Mouse (Mus musculus) layer of hippocampus, postnatal 10 days (tissue): ENCODE data around the gene Tmem59. TPM values are rescaled to one million over a fixed set of nuclear protein-coding genes. Genes with fewer than 3 reads are reported as not detected.

Experiments
- DNase-seq, 2 experiments: peaks; one replicate each; pipeline ENCODE4 v3.0.0; 2021; ENCODE audit warnings: low spot score in 2 of 2
- total RNA-seq, 2 experiments: library from RNA; stranded (reverse); gene quantifications; 2 replicates each; pipeline ENCODE4 v1.2.3; 2021

Gene Tmem59
- total RNA-seq, 2 experiments from 2014 or later: 154 to 161 TPM

DNA sequence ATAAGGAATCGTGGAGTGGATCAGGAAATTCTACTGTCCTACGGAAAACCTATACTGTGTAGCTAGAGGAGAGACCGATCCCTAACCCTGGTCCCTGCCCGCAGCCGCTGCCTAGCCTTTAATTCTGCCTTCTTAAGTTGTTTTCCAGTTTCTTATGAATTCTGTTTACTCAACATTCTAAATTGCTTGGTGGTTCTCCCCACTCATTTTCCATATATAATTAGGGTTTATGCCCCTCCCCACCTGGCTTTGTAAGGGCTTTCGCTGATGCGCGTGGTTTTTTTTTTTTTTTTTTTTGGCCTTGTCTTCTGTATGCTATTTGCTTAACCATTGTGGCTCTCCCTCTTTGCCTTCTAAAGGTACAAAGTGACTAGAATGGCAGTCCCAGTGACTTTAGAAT lies 1.4 kb downstream of the Tmem59 start:
- no peak for DNase-seq

DNA sequence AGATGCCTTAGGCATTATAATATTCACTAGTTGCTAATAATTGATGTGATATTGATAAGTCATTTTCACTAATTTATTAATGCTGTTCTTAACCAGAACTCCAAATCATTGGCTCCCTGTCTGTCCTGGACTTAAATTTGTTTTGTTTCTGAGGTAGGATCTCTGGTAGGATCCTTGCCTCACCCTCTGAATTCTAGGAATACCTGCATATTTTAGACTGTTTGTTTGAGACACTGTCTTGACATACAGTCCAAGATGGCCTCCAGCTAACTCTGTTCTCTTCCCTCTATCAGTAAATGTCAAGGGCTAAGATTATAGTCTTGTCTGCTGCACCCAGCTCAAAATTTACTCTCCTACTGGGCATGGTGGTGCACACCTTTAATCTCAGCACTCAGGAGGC lies 2.5 kb downstream of the Tmem59 start:
- no peak for DNase-seq

GRCm38 (mm10) chr4:107181866-107182265 lies 3.7 kb downstream of the Tmem59 start:
- no peak for DNase-seq

GRCm38 (mm10) chr4:107182796-107183195 lies 4.6 kb downstream of the Tmem59 start:
- no peak for DNase-seq

GRCm38 (mm10) chr4:107183203-107183602 lies 5.0 kb downstream of the Tmem59 start:
- no peak for DNase-seq

DNA sequence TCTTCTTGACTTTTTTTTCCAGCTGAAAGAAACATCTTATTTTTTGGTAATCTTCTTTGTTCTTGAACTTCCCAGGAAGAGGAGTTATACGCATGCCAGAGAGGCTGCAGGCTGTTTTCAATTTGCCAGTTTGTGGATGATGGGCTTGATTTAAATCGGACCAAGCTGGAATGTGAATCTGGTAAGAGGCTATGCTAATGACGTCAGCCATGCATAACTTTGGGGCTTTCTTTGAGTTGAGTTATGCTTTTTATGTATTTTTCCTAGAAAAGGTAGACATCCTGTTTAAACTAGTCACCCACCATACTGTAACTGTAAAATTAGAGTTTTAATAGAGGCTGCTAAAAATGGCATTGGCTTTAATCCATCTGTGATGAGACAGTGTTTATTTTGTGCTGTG lies 7.5 kb downstream of the Tmem59 start:
- DNase-seq: no peak

- no peak for DNase-seq
Measured at GRCm38 (mm10) chr4:107193841-107194240, 15.6 kb downstream of the Tmem59 start.

DNA sequence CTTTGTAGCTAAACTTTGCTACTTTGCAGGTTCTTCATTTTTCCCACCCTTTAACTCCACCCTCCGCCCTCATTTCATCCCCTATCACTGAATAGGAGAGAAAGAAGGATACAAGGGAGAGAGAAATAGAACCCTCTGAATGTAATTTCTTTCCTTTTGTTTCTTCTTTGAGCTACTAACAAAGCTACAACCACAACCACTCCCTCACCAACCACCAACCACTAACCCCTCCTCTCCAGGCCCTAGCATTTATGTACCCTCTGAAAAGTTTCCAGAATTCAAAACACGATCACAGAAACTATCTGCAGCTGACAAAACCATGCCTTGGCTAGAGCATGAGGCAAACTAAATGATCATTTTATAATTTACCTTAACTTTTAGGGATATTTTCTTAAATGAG lies 18.3 kb downstream of the Tmem59 start:
- DNase-seq: no peak

GRCm38 (mm10) chr4:107198072-107198471 lies 19.9 kb downstream of the Tmem59 start:
- DNase-seq: no peak

- no peak for DNase-seq
Measured at GRCm38 (mm10) chr4:107201779-107202178, 23.6 kb downstream of the Tmem59 start.

- DNase-seq: no peak
Measured at GRCm38 (mm10) chr4:107203001-107203400, 24.8 kb downstream of the Tmem59 start.

DNA sequence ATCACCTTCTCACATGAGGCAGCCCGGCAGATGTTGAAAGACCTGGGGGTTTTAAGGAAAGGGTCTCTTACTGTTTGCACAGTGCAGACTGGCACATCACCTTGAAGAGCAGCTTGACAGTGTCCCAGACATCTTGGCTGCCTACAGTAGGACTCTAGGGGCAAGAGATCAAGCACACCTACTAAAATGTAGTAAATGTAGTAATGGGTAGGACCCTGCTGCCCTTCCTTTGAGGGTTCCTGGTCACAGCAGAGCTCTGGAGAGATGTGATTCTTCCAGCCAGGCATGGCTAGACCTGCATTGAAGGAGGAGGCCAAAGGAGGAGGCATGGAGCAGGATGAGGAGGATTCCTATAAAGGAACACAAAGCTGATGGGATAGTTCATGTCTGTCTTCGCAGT lies 28.8 kb downstream of the Tmem59 start:
- DNase-seq: no peak

DNA sequence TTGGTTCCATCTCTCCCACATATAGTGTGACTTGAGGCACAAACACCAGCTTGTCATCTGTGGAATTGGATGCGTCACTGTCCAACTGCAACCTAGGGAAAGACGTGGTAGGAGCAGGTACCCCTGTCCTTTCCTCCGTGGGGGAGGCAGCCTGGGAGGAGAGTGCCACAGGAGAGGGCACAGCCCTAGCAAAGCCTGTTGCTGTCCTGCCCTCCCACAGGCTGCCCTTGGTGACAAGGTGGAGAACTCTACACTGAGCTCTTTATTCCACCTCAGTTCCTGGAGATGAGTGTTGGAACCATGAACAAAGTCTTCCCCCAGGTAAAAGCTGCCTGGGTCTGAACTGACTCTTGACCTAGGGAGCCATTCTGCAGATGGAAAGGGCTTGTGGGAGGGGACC lies 30.7 kb downstream of the Tmem59 start, which contains the start of gene Ldlrad1:
Gene Ldlrad1, plus strand, starts transcription at position 301 of the 400 bp plus-strand sequence.
- no peak for DNase-seq

- DNase-seq: no peak
Measured at GRCm38 (mm10) chr4:107210483-107211097, 32.4 kb downstream of the Tmem59 start.

DNA sequence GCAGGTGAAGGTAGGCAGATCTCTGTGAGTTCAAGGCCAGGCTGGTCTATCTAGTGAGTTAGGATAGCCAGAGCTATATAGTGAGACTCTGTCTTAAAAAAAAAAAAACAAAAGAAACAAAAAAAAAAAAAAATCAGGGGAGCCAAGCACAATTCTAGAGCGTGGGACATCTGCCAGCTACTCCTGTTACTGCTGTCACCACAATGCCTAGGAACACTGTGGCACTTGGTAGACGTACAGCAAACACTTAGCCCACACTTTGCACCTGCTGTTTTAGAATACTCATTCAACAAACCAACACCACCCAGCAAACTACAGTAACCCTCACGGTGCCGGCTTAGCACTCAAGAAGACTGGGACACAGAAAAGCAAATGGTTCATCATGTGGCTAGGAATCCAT lies 33.3 kb downstream of the Tmem59 start:
- peak in 1 of 2 experiments; percentile 31 for DNase-seq

GRCm38 (mm10) chr4:107211936-107212335 lies 33.7 kb downstream of the Tmem59 start:
- no peak for DNase-seq

DNA sequence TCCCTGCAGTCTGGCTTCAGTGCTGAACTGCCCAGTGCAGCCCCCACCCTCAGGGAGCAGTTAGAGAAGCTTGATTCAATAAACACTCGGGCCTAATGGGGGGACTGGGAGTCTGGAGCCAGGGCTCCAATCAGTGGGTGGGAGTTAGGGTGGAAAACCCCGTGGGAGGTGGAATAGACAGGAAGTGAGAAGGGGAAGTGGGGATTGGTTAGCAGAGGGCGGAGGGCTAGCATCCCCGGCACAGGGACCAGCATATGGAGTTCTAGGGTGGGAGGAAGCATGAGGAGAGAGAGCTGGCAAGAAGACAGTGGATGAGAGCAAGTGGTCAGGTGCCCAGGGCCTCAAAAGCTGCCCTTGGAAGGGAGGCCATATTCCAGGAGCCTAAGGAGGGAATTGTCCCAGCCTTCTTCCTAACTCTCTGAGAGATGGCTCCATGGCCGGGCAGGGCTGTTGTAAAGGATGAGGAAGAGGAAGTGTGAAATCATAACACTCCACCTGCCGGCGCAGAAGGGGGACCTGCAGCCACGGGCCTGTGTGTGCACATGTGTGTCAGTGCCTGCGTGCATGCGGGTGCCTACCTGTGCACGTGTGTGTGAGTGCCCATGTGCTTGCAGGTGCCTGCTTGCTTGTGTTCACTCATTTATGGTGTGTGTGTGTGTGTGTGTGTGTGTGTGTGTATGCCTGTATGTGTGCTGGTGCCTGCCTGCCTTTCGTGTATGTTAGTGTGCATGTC lies 35.2 kb downstream of the Tmem59 start:
- DNase-seq: no peak

GRCm38 (mm10) chr4:107217574-107217973 lies 39.4 kb downstream of the Tmem59 start:
- no peak for DNase-seq

GRCm38 (mm10) chr4:107221524-107221923 lies 43.3 kb downstream of the Tmem59 start:
- DNase-seq: no peak

DNA sequence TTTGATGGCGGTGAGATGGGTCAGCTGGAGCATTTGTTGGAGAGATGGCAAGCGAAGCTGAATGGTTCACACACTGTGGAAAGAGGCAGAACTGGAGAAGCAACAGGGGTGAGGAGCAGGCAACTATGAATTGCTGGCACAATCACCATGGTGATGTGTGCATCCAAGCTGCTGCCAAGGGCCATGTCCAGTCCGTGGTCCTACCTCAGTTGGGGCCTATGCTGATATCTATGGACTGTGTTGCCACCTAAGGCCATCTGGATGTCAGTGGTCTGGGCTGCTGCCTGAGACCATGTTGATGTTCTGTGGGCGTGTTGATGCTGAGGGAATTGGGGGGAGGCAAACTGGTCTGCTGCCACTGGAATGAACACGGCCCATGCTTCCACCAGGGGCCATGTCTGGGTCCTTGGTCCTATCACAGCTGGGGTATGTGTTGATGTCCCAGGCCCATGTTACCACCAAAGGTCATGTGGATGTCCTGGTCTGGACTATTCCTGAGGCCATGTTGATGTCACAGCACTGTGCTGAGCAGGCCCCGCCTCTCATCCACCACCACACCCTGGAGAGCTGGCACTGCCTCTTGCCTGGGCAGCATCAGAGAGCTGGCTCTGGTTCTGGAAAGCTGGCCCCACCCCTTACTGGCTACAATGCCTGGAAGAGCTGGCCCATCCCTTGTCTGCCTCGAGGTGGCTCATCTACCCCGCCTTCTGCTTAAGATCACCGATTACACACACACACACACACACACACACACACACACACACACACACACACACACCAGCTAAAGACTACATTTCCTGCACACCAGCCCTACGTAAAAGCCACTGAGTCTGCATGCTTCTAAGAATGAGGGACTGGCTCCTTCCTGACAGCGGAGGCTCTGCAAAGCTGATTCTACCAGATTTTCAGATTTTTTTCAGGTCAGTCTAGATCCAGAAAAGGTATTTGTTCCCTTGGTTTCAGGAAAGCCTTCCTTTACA lies 45.3 kb downstream of the Tmem59 start:
- peak; percentile 37 to 49 for DNase-seq

- DNase-seq: no peak
Measured at GRCm38 (mm10) chr4:107226313-107226712, 48.1 kb downstream of the Tmem59 start.

DNA sequence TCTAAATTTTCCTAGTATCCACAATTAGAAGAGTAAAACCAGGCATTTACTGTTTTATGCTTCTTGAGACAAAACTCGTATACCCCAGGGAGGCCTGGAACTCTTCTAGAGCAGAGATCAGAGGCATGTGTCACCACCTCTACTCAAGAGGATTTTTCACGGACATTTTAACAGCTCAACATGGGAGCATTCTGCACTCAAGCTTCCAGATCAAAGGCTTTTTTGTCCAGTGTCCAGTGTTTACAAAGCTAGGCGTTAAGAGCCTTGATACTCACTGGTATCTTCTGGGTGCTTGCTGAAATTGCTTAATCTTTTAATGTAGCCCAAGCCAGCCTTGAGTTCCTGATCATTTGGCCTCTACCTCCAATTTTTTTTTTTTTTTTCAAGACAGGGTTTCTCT lies 54.0 kb downstream of the Tmem59 start:
- no peak for DNase-seq
